Mouse (Mus musculus) cerebellum, postnatal 4 days (tissue): ENCODE data around the gene Prdx6b.

ENCODE experiments used
- DNase-seq, 2 experiments: peaks; one replicate each; pipeline ENCODE4 v3.0.0; 2022; ENCODE audit warnings: low spot score in 2 of 2, mixed read lengths in 1 of 2

Prdx6b gene

GRCm38 (mm10) chr2:80292172-80292571, at the start of gene Prdx6b:
Gene Prdx6b (plus strand): TSS chr2:80292472.
- DNase-seq: no peak

GRCm38 (mm10) chr2:80247466-80247865, 44.8 kb upstream of the Prdx6b start:
- no peak for DNase-seq

GRCm38 (mm10) chr2:80247868-80248267, 44.4 kb upstream of the Prdx6b start:
- DNase-seq: no peak

- DNase-seq: no peak
Observed at GRCm38 (mm10) chr2:80259888-80260672, 32.2 kb upstream of the Prdx6b start.

GRCm38 (mm10) chr2:80266894-80267293, 25.4 kb upstream of the Prdx6b start:
- peak; percentile 40 to 64 for DNase-seq

GRCm38 (mm10) chr2:80268053-80268452, 24.2 kb upstream of the Prdx6b start:
- no peak for DNase-seq

GRCm38 (mm10) chr2:80271431-80271830, 20.8 kb upstream of the Prdx6b start:
- no peak for DNase-seq

- DNase-seq: no peak
Observed at GRCm38 (mm10) chr2:80273038-80273437, 19.2 kb upstream of the Prdx6b start.

GRCm38 (mm10) chr2:80273763-80274162, 18.5 kb upstream of the Prdx6b start:
- DNase-seq: no peak

GRCm38 (mm10) chr2:80275136-80275535, 17.1 kb upstream of the Prdx6b start:
- peak in 1 of 2 experiments; percentile 18 for DNase-seq

- no peak for DNase-seq
Observed at GRCm38 (mm10) chr2:80282214-80282613, 10.1 kb upstream of the Prdx6b start.

- no peak for DNase-seq
Observed at GRCm38 (mm10) chr2:80286397-80286796, 5.9 kb upstream of the Prdx6b start.

- DNase-seq: no peak
Observed at GRCm38 (mm10) chr2:80298334-80298733, 6.1 kb downstream of the Prdx6b start.

- DNase-seq: no peak
Observed at GRCm38 (mm10) chr2:80300806-80301205, 8.5 kb downstream of the Prdx6b start.

- DNase-seq: no peak
Observed at GRCm38 (mm10) chr2:80303957-80304356, 11.7 kb downstream of the Prdx6b start.

GRCm38 (mm10) chr2:80307701-80308100, 15.4 kb downstream of the Prdx6b start:
- DNase-seq: no peak

- no peak for DNase-seq
Observed at GRCm38 (mm10) chr2:80309775-80310174, 17.5 kb downstream of the Prdx6b start.

- no peak for DNase-seq
Observed at GRCm38 (mm10) chr2:80310772-80311171, 18.5 kb downstream of the Prdx6b start.

GRCm38 (mm10) chr2:80311350-80311749, 19.1 kb downstream of the Prdx6b start:
- no peak for DNase-seq

- no peak for DNase-seq
Observed at GRCm38 (mm10) chr2:80314201-80314600, 21.9 kb downstream of the Prdx6b start.

- no peak for DNase-seq
Observed at GRCm38 (mm10) chr2:80314854-80315241, 22.6 kb downstream of the Prdx6b start.

GRCm38 (mm10) chr2:80315242-80316161, 23.2 kb downstream of the Prdx6b start, which contains the start of gene Dnajc10:
Gene Dnajc10 (plus strand): TSS chr2:80315466.
- peak; percentile 74 to 87 for DNase-seq

GRCm38 (mm10) chr2:80322878-80323277, 30.6 kb downstream of the Prdx6b start:
- DNase-seq: no peak
